Mouse (Mus musculus) small intestine, adult 2 months (tissue): ENCODE measurements around the gene Mroh2a. TPM values are rescaled to one million over a fixed set of nuclear protein-coding genes. Genes with fewer than 3 reads are reported as not detected.
A peak's percentile ranks its signal among the peaks of the same experiment; 100 is the strongest.

Experiments used
- H3K27ac ChIP-seq: fragments of 200-500 bp; 2 replicates; pipeline ENCODE4 v1.5.1; 2012; ENCODE audit warnings: low read depth, low read length, control low read depth, inconsistent platforms; ENCODE audit not compliant: insufficient read depth
- H3K27me3 ChIP-seq: fragments of 200-500 bp; 2 replicates; pipeline ENCODE4 v1.6.1; 2012; ENCODE audit warnings: mild to moderate bottlenecking, moderate library complexity, low read length, inconsistent platforms; ENCODE audit not compliant: control insufficient read depth, insufficient read depth
- H3K36me3 ChIP-seq: fragments of 200-500 bp; 2 replicates; pipeline ENCODE4 v1.6.1; 2012; ENCODE audit warnings: mild to moderate bottlenecking, low read length, control low read depth, inconsistent platforms; ENCODE audit not compliant: control insufficient read depth, insufficient read depth
- H3K4me1 ChIP-seq: fragments of 200-500 bp; 2 replicates; pipeline ENCODE4 v1.6.1; 2012; ENCODE audit warnings: low read length, inconsistent platforms, mixed read lengths; ENCODE audit not compliant: control insufficient read depth, insufficient read depth, insufficient read length
- H3K4me3 ChIP-seq: fragments of 200-500 bp; 2 replicates; pipeline ENCODE4 v1.5.1; 2012; ENCODE audit warnings: low read depth, mild to moderate bottlenecking, control low read depth, inconsistent platforms, low read length, moderate library complexity
- CTCF ChIP-seq: fragments of 200-500 bp; IDR thresholded peaks from 2 replicates; pipeline ENCODE4 v1.5.1; 2012; ENCODE audit warnings: low read depth, mild to moderate bottlenecking, control low read depth, inconsistent platforms, low read length, moderate library complexity, mixed read lengths; ENCODE audit not compliant: insufficient replicate concordance, insufficient read length; ENCODE audit errors: extremely low read depth
- POLR2A ChIP-seq: fragments of 200-500 bp; IDR thresholded peaks from 2 replicates; pipeline ENCODE4 v1.6.1; 2012; ENCODE audit warnings: low read depth, mild to moderate bottlenecking, control low read depth, inconsistent platforms, low read length, moderate library complexity
- WGBS: fragments of 180-500 bp; shearing (Covaris S2); methylation state at CpG from one replicate; pipeline ENCODE4 v1.1.7; 2018; 5-methylcytosine and 5-hydroxymethylcytosine counted together
- polyA plus RNA-seq: library from polyadenylated mRNA; depleted of rRNA; stranded (reverse); fragments of >200 nt; gene quantifications from 2 replicates; pipeline ENCODE4 v1.2.3, GENCODE M21; 2012

The Mroh2a gene
- polyA plus RNA-seq, 1 experiment = 0.35 TPM

- 66% methylated on average over 2 of the region's 2 CpGs for WGBS
- Histone ChIP-seq H3K27me3 (no peaks in the 10 kb centered on the region), H3K27ac (peak overlapping the region; percentile 65), H3K4me3 (peak overlapping the region; percentile 21; the same call in 1 of the 2 replicates), H3K36me3 (peaks cover 8% of the 10 kb centered on the region), H3K4me1 (peaks cover 15% of the 10 kb centered on the region; the same call in 1 of the 2 replicates)
- TF ChIP-seq CTCF (no peak), POLR2A (no peak)
Observed at GRCm38 (mm10) chr1:88214462-88214952, 12.3 kb upstream of the Mroh2a start.

- TF ChIP-seq POLR2A (no peak), CTCF (no peak)
- no peak overlapping the region for H3K4me3 ChIP-seq
- WGBS = 74% methylated on average over 10 of the region's 10 CpGs
- H3K27me3 ChIP-seq = no peaks in the 10 kb centered on the region
- no peak overlapping the region for H3K27ac ChIP-seq
- peaks cover 8% of the 10 kb centered on the region for H3K36me3 ChIP-seq
- peaks cover 15% of the 10 kb centered on the region; the same call in 1 of the 2 replicates for H3K4me1 ChIP-seq
Observed at GRCm38 (mm10) chr1:88215466-88216380, 11.1 kb upstream of the Mroh2a start.

- peaks cover 12% of the 10 kb centered on the region; the same call in 1 of the 2 replicates for H3K4me1 ChIP-seq
- TF ChIP-seq CTCF (no peak), POLR2A (no peak)
- peaks cover 8% of the 10 kb centered on the region for H3K36me3 ChIP-seq
- no peaks in the 10 kb centered on the region for H3K27me3 ChIP-seq
- H3K4me3 ChIP-seq = no peak overlapping the region
- WGBS = 61% methylated on average over 2 of the region's 2 CpGs
- no peak overlapping the region for H3K27ac ChIP-seq
Observed at GRCm38 (mm10) chr1:88216551-88216950, 10.2 kb upstream of the Mroh2a start.

GRCm38 (mm10) chr1:88217144-88217543, 9.6 kb upstream of the Mroh2a start:
- WGBS = 65% methylated on average over 2 of the region's 2 CpGs
- Histone ChIP-seq H3K4me1 (peaks cover 9% of the 10 kb centered on the region; the same call in 1 of the 2 replicates), H3K27me3 (no peaks in the 10 kb centered on the region), H3K4me3 (no peak overlapping the region), H3K36me3 (peaks cover 8% of the 10 kb centered on the region), H3K27ac (no peak overlapping the region)
- TF ChIP-seq POLR2A (no peak), CTCF (no peak)

- peaks cover 8% of the 10 kb centered on the region for H3K36me3 ChIP-seq
- TF ChIP-seq CTCF (no peak), POLR2A (no peak)
- WGBS = 42% methylated on average over 3 of the region's 3 CpGs
Observed at GRCm38 (mm10) chr1:88217576-88217975, 9.2 kb upstream of the Mroh2a start.

GRCm38 (mm10) chr1:88218051-88218450, 8.7 kb upstream of the Mroh2a start:
- TF ChIP-seq CTCF = no peak
- no peak for TF ChIP-seq POLR2A
- no peak overlapping the region for H3K27ac ChIP-seq
- H3K4me1 ChIP-seq = peaks cover 7% of the 10 kb centered on the region; the same call in 1 of the 2 replicates
- WGBS = 79% methylated on average over 9 of the region's 9 CpGs
- no peak overlapping the region for H3K4me3 ChIP-seq
- no peaks in the 10 kb centered on the region for H3K27me3 ChIP-seq
- peaks cover 8% of the 10 kb centered on the region for H3K36me3 ChIP-seq

More at GRCm38 (mm10) chr1:88217576-88217975, 9.2 kb upstream of the Mroh2a start:
- H3K27me3 ChIP-seq = no peaks in the 10 kb centered on the region
- H3K27ac ChIP-seq = no peak overlapping the region
- no peak overlapping the region for H3K4me3 ChIP-seq
- peaks cover 7% of the 10 kb centered on the region; the same call in 1 of the 2 replicates for H3K4me1 ChIP-seq

- no peak overlapping the region for H3K4me3 ChIP-seq
- TF ChIP-seq POLR2A = no peak
- TF ChIP-seq CTCF = no peak
- no peaks in the 10 kb centered on the region for H3K27me3 ChIP-seq
- peaks cover 8% of the 10 kb centered on the region for H3K36me3 ChIP-seq
- no peak overlapping the region for H3K27ac ChIP-seq
- H3K4me1 ChIP-seq = peaks cover 7% of the 10 kb centered on the region; the same call in 1 of the 2 replicates
- 50% methylated on average over 4 of the region's 4 CpGs for WGBS
Observed at GRCm38 (mm10) chr1:88218591-88218990, 8.2 kb upstream of the Mroh2a start.
